Mouse (Mus musculus) kidney, embryonic 14.5 days (tissue): ENCODE measurements around the gene Wdhd1. TPM values are rescaled to one million over a fixed set of nuclear protein-coding genes. Genes with fewer than 3 reads are reported as not detected.

Experiments
- ATAC-seq: fragments of 200-750 bp; cut with Nextera tagmentation; 2 replicates; pipeline ENCODE4 v1.8.0; 2017; ENCODE audit warnings: moderate number of reproducible peaks, mild to moderate bottlenecking, moderate TSS enrichment, moderate library complexity; ENCODE audit not compliant: low FRiP score, low TSS enrichment
- H3K27ac ChIP-seq: fragments of 300-500 bp; sonication (generic); 2 replicates; pipeline ENCODE4 v1.5.1; 2014; ENCODE audit warnings: low read depth, mild to moderate bottlenecking, low read length, moderate library complexity, mixed read lengths
- H3K27me3 ChIP-seq: fragments of 300-500 bp; sonication (generic); 2 replicates; pipeline ENCODE4 v1.6.1; 2014; ENCODE audit warnings: mild to moderate bottlenecking, low read length; ENCODE audit not compliant: control insufficient read depth, insufficient read depth
- H3K36me3 ChIP-seq: fragments of 300-500 bp; sonication (generic); 2 replicates; pipeline ENCODE4 v1.6.1; 2014; ENCODE audit warnings: low read length, mixed read lengths; ENCODE audit not compliant: control insufficient read depth, insufficient read depth
- H3K4me1 ChIP-seq: fragments of 300-500 bp; sonication (generic); 2 replicates; pipeline ENCODE4 v1.6.1; 2014; ENCODE audit warnings: low read length, mixed read lengths; ENCODE audit not compliant: control insufficient read depth, insufficient read depth
- H3K4me2 ChIP-seq: fragments of 300-500 bp; sonication (generic); replicated peaks from 2 replicates; pipeline ENCODE4 v1.6.1; 2014; ENCODE audit warnings: low read depth, mild to moderate bottlenecking, low read length
- H3K4me3 ChIP-seq: fragments of 300-500 bp; sonication (generic); 2 replicates; pipeline ENCODE4 v1.5.1; 2014; ENCODE audit warnings: mild to moderate bottlenecking, low read length
- H3K9ac ChIP-seq: fragments of 300-500 bp; sonication (generic); 2 replicates; pipeline ENCODE4 v1.6.1; 2014; ENCODE audit warnings: low read depth, mild to moderate bottlenecking, low read length, moderate library complexity
- H3K9me3 ChIP-seq: fragments of 300-500 bp; sonication (generic); 2 replicates; pipeline ENCODE4 v1.6.1; 2016; ENCODE audit warnings: low read length; ENCODE audit not compliant: control insufficient read depth
- WGBS: fragments of 180-500 bp; shearing (Covaris S2); extraction: QIAGEN DNeasy Blood & Tissue Kit; methylation state at CpG from one replicate; pipeline ENCODE4 v1.1.7; 2014; 5-methylcytosine and 5-hydroxymethylcytosine counted together
- polyA plus RNA-seq: library from polyadenylated mRNA; unstranded; fragments of >200 nt; fragmentation: Nextera tagmentation; extraction: Ambion mirVana; gene quantifications from 2 replicates; pipeline ENCODE4 v1.2.1, GENCODE M21; 2014

Gene Wdhd1
- polyA plus RNA-seq, 1 experiment from 2014 or later = 44.3 TPM

GRCm38 (mm10) chr14:47234526-47235250 lies 42.0 kb downstream of the Wdhd1 start:
- Histone ChIP-seq H3K9me3 (no peaks in the 10 kb centered on the region; the same call in 1 of the 2 replicates), H3K27ac (no peak overlapping the region), H3K4me3 (no peak overlapping the region), H3K9ac (no peak overlapping the region), H3K4me1 (no peaks in the 10 kb centered on the region), H3K36me3 (no peaks in the 10 kb centered on the region; the same call in 1 of the 2 replicates), H3K4me2 (no peak overlapping the region), H3K27me3 (no peaks in the 10 kb centered on the region)
- no peak for ATAC-seq
- WGBS = 71% methylated on average over 5 of the region's 5 CpGs

- ATAC-seq = no peak
- Histone ChIP-seq H3K9ac (no peak overlapping the region), H3K27ac (no peak overlapping the region), H3K9me3 (no peaks in the 10 kb centered on the region; the same call in 1 of the 2 replicates), H3K36me3 (no peaks in the 10 kb centered on the region), H3K4me3 (no peak overlapping the region), H3K4me2 (no peak overlapping the region), H3K27me3 (no peaks in the 10 kb centered on the region), H3K4me1 (no peaks in the 10 kb centered on the region)
- WGBS = 88% methylated on average over 3 of the region's 3 CpGs
These were observed 42.6 kb downstream of the Wdhd1 start for GRCm38 (mm10) chr14:47234032-47234431.

- WGBS = 85% methylated on average over 2 of the region's 2 CpGs
- Histone ChIP-seq H3K9me3 (no peaks in the 10 kb centered on the region; the same call in 1 of the 2 replicates), H3K27ac (no peak overlapping the region), H3K4me3 (no peak overlapping the region), H3K27me3 (no peaks in the 10 kb centered on the region), H3K9ac (no peak overlapping the region), H3K4me1 (no peaks in the 10 kb centered on the region), H3K4me2 (no peak overlapping the region), H3K36me3 (no peaks in the 10 kb centered on the region)
- ATAC-seq = no peak
These were observed 43.1 kb downstream of the Wdhd1 start for GRCm38 (mm10) chr14:47233602-47234001.

- Histone ChIP-seq H3K9me3 (peaks cover under 1% of the 10 kb centered on the region; the same call in 1 of the 2 replicates), H3K27ac (no peak overlapping the region), H3K9ac (no peak overlapping the region), H3K4me1 (no peaks in the 10 kb centered on the region), H3K4me2 (no peak overlapping the region), H3K4me3 (no peak overlapping the region), H3K27me3 (no peaks in the 10 kb centered on the region), H3K36me3 (no peaks in the 10 kb centered on the region)
- 82% methylated on average over 11 of the region's 11 CpGs for WGBS
- ATAC-seq = no peak
These were observed 46.8 kb downstream of the Wdhd1 start for GRCm38 (mm10) chr14:47229796-47230376.

- H3K27me3 ChIP-seq = no peaks in the 10 kb centered on the region
- no peak overlapping the region for H3K4me2 ChIP-seq
- WGBS = 90% methylated on average over 8 of the region's 8 CpGs
- H3K9me3 ChIP-seq = 0 out of 2 replicates have a peak, but pooled peaks cover 3% of the 10 kb centered on the region
- no peaks in the 10 kb centered on the region for H3K36me3 ChIP-seq
- H3K4me3 ChIP-seq = no peak overlapping the region
- H3K9ac ChIP-seq = no peak overlapping the region
- H3K27ac ChIP-seq = no peak overlapping the region
- H3K4me1 ChIP-seq = no peaks in the 10 kb centered on the region
- no peak for ATAC-seq
These were observed 50.7 kb downstream of the Wdhd1 start for GRCm38 (mm10) chr14:47225931-47226330.

GRCm38 (mm10) chr14:47224476-47225325 lies 52.0 kb downstream of the Wdhd1 start:
- no peak overlapping the region for H3K27ac ChIP-seq
- 85% methylated on average over 10 of the region's 10 CpGs for WGBS
- no peaks in the 10 kb centered on the region for H3K27me3 ChIP-seq
- no peak for ATAC-seq
- H3K4me1 ChIP-seq = no peaks in the 10 kb centered on the region
- H3K4me3 ChIP-seq = no peak overlapping the region
- no peak overlapping the region for H3K9ac ChIP-seq
- H3K4me2 ChIP-seq = no peak overlapping the region
- H3K9me3 ChIP-seq = 0 out of 2 replicates have a peak, but pooled peaks cover 3% of the 10 kb centered on the region
- no peaks in the 10 kb centered on the region for H3K36me3 ChIP-seq

GRCm38 (mm10) chr14:47222631-47223450 lies 53.8 kb downstream of the Wdhd1 start:
- Histone ChIP-seq H3K27me3 (no peaks in the 10 kb centered on the region), H3K27ac (no peak overlapping the region), H3K9me3 (0 out of 2 replicates have a peak, but pooled peaks cover 3% of the 10 kb centered on the region), H3K36me3 (no peaks in the 10 kb centered on the region), H3K9ac (no peak overlapping the region), H3K4me3 (no peak overlapping the region), H3K4me2 (no peak overlapping the region), H3K4me1 (no peaks in the 10 kb centered on the region)
- WGBS = 73% methylated on average over 11 of the region's 11 CpGs
- no peak for ATAC-seq

- no peak overlapping the region for H3K27ac ChIP-seq
- no peaks in the 10 kb centered on the region for H3K36me3 ChIP-seq
- H3K9ac ChIP-seq = no peak overlapping the region
- ATAC-seq = no peak
- H3K4me3 ChIP-seq = no peak overlapping the region
- 0 out of 2 replicates have a peak, but pooled peaks cover 3% of the 10 kb centered on the region for H3K9me3 ChIP-seq
- H3K27me3 ChIP-seq = no peaks in the 10 kb centered on the region
- H3K4me2 ChIP-seq = no peak overlapping the region
- 86% methylated on average over 11 of the region's 11 CpGs for WGBS
- no peaks in the 10 kb centered on the region for H3K4me1 ChIP-seq
These were observed 55.1 kb downstream of the Wdhd1 start for GRCm38 (mm10) chr14:47221567-47221966.
